Mouse (Mus musculus): ENCODE results near the gene Cercam.
A peak's percentile ranks its signal among the peaks of the same experiment; 100 is the strongest.
"Not testable (repeated sequence)": the region's sequence is repeated elsewhere in the genome, so short reads cannot be mapped to it uniquely, and the experiment has no call there.

Cercam gene

GRCm38 (mm10) chr2:29897366-29897765 is 28.4 kb downstream of the Cercam start:
- DNase-seq (ENCODE audit: low spot score in 2 of 2), result no peak

GRCm38 (mm10) chr2:29898081-29898480 is 29.1 kb downstream of the Cercam start:
- no peak for DNase-seq (ENCODE audit: low spot score in 2 of 2)

- no peak for DNase-seq (ENCODE audit: low spot score in 2 of 2)
Measured at GRCm38 (mm10) chr2:29902194-29902593, 33.2 kb downstream of the Cercam start.

- DNase-seq (ENCODE audit: low spot score in 2 of 2), result not testable (repeated sequence)
Measured at GRCm38 (mm10) chr2:29908171-29908570, 39.2 kb downstream of the Cercam start.

- DNase-seq (ENCODE audit: low spot score in 2 of 2), result peak in 1 of 2 experiments; percentile 37
Measured at GRCm38 (mm10) chr2:29910042-29910441, 41.1 kb downstream of the Cercam start.

- peak; percentile 75 to 81 for DNase-seq (ENCODE audit: low spot score in 2 of 2)
Measured at GRCm38 (mm10) chr2:29917621-29918020, 48.7 kb downstream of the Cercam start.

GRCm38 (mm10) chr2:29922011-29922410 is 53.0 kb downstream of the Cercam start:
- DNase-seq (ENCODE audit: low spot score in 2 of 2), result peak; percentile 51 to 78

GRCm38 (mm10) chr2:29926542-29926941 is 57.6 kb downstream of the Cercam start:
- DNase-seq (ENCODE audit: low spot score in 2 of 2), result no peak

GRCm38 (mm10) chr2:29930506-29930905 is 61.5 kb downstream of the Cercam start:
- DNase-seq (ENCODE audit: low spot score in 2 of 2), result no peak

GRCm38 (mm10) chr2:29931194-29931593 is 62.2 kb downstream of the Cercam start:
- no peak for DNase-seq (ENCODE audit: low spot score in 2 of 2)
